Mouse (Mus musculus) erythroblast, adult 5-6 weeks (primary cell): Measurements from ENCODE around the gene Pim3. TPM values are rescaled to one million over a fixed set of nuclear protein-coding genes. Genes with fewer than 3 reads are reported as not detected.

Experiments
- ATAC-seq: replicated peaks from 2 replicates; pipeline ENCODE4 v1.8.0; 2016; ENCODE audit warnings: moderate number of reproducible peaks, mild to moderate bottlenecking, moderate TSS enrichment, inconsistent platforms; ENCODE audit not compliant: poor library complexity, low FRiP score, severe bottlenecking
- total RNA-seq, 2 experiments: library from RNA; stranded (forward) in 1 of 2; stranded (reverse) in 1 of 2; fragments of 150-400 nt in 1 of 2; fragments of 200-764, 138-1000 nt in 1 of 2; gene quantifications; 2 replicates each; pipeline versions ENCODE4 v1.2.3 to v1.2.4; 2015 to 2017; ENCODE audit warnings: low replicate concordance in 2 of 2

Pim3 gene
- total RNA-seq, 2 experiments from 2014 or later: 0.51 to 1.5 TPM

DNA sequence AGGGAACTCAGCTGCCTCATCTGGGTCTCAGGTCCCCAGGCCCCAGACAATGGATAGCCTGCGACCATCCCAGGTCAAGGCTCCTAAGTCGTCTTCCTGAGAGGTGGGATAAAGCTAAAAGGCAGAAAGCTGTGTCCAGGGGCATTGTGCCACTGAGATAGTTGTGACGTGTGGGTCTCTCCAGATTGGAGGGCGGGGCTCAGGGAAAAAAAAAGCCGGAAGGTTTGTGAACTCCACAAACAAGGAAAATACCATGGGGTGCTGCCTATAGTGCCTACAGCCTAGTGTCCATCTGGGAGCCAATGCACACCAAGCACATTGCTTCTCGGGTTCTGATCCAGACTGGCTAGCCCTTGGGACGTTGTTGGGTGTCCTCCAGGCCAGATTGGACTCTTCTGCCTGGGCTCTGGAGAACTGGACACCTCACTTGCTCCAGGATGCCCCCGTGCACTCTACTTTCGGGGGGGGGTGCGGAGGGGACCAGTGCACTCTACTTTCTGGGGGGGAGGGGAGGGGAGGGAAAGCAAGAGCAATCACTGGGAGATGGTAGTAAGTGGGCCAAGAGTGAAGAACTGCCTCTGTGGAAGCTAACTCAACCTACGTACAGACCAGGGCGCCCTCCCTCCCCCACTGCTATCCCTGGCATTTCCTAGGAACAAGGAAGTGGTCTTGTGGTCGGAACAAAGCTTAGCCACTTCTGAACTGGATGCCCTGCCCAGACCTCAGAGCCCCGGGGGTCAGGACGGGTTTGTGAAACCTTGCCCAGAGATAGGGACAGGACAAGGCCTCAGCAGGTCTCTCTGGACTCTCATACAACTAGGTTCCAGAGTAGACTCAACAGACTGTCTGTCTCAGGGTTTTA is 6.8 kb upstream of the Pim3 start:
- no peak for ATAC-seq

DNA sequence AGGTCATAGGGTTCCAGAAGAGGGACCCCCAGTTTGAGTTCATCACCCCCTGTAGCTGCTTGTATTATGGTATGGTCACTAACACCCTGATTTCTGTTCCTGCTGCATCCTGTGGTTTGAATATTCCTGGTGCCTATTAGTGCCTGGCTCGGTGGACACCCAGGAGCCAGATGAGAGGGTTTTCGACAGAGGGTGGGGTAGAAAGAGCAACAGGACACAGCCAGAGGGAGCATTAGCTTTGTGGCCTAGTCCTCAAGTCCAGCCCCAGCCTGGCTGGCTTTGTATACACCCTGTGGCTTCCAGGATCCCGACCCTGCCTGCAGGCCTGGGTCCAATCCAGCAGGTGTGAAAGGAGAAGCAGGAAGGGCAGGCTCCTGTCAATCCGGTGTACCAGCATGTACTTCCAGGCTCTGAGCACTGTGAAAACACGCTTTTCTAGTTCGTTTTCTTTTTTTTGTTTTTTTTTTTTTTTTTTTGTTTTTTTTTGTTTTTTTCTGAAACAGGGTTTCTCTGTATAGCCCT is 6.0 kb upstream of the Pim3 start:
- no peak for ATAC-seq

GRCm38 (mm10) chr15:88856613-88857012 is 5.4 kb upstream of the Pim3 start:
- ATAC-seq: no peak

DNA sequence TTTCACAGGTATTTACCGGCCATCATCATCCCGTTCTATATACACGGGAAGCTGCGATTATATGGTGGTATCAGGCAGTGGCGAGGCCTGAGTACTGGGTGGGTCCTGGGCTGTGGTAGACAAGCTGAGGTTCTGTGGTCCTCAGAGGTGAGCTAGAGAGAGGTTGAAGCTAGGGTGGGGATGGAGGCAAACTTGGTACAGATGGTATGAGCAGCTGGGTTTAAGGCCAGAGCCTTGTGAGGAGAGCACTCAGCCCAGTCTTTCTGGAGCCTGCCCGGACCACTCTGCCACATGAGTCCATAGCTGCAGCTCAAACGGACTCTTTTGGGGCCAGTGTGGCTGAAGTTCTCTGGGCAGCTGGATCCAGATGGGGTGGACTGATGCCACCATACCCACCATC is 4.6 kb upstream of the Pim3 start:
- ATAC-seq: no peak

- ATAC-seq: no peak
These were observed 3.8 kb upstream of the Pim3 start for GRCm38 (mm10) chr15:88858141-88858541.

GRCm38 (mm10) chr15:88858707-88859106 is 3.3 kb upstream of the Pim3 start:
- ATAC-seq: no peak

DNA sequence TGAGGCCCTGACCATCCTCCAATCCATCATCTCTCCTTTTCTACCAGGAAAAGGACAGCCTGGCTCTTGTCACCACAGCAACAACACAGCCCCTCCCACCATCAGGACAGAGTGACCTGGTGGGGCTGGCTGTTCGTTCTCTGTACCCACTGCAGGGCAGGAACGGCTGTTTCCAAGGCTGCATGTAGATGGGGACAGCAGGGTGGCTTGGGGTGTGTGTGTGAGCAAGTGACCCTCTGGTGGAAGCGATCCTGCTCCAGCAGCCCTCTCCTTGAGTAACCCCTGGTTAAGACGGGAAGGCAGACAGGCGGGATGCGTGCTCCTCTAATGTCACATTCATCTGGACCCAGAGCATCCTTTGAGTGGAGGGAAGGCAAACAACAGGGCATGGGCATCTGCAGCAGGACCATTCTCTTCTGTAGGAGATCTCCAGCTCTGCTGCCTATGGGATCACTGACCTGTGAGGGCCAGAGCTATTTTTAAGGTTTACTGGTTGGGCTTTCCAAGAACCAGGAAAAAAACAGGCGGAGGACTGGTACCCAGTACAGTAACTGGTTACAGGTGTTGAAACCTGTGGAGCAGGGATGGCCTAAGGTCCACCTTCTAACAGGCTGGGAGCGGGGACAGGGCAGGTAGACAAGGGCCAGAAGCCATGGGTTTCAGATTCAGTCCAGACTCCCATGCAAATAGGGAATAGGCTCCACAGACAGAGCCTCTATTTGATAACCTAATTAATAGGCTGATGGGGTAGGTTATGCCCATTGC is 2.6 kb upstream of the Pim3 start:
- ATAC-seq: no peak

DNA sequence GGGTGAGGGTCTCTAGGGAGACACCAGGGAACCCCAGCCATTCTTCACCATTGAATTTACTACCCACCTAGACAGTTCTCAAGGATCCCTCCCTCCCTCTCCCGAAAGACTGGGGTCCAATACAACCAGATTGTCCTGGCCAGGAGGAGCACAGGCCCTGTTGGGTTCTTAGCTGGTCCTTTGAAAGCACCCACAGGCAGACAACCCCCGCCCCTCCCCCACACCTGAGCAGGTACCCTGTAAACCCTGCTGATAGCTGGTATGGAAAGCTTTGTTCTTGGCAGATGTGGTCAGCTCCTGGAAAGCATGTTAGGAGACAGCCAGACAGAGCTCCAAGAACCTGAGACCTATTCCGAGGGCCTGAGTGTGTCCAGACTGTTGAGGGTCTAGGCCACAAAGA is 1.2 kb upstream of the Pim3 start:
- ATAC-seq: no peak

- no peak for ATAC-seq
These were observed 1.1 kb downstream of the Pim3 start for GRCm38 (mm10) chr15:88862881-88863694.

DNA sequence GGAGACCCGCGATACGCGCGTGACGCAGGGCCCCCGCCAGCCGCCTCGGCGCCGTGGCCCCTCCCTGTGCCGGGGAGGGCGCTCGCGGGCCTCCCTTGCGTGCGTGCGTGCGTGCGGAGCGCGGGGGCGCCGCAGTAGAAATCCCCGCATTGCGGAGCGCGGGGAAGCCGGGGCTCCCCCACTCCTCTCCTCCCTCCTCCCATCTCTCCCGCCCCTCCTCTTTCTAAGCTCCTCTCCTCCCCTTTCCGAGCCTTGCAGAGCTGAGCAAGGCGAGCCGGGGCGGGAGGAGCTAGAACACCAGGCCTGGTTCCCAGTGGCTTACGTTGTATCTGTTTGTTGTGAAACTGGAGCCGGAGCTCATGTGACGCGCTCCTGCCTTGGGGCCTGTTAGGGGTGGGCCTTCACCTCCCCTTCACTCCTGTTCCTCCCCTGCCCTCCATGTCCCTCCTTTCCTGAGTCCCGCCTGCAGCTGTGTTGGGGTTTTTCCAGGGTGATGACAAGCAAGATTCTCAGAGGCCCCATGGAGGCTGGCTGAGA is 1.8 kb downstream of the Pim3 start:
- no peak for ATAC-seq

DNA sequence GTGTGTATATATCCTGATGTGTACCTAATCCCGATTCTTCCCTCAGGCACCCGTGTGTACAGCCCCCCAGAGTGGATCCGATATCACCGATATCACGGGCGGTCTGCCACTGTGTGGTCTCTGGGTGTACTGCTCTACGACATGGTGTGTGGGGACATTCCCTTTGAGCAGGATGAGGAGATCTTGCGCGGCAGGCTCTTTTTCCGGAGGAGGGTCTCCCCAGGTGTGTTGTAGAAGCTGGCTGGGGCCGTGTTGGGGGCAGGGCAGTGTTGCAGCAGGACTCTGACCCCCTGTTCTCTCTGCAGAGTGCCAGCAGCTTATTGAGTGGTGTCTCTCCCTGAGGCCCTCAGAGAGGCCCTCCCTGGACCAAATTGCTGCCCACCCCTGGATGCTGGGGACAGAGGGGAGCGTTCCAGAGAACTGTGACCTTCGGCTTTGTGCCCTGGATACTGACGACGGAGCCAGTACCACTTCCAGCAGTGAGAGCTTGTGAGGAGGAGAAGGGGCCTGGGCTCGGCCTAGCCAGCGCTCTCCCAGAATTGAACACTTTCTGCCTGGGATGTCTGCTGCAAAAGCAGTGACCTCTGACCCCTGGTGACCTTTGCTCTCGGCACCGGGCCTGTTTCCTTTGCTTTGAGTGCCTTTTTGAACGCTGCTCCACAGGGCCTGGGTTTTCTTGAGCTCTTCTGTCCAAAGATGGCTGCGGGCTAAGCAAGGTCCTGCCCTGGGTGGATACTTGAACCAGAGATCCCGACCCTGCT is 2.5 kb downstream of the Pim3 start:
- no peak for ATAC-seq

- ATAC-seq: no peak
These were observed 3.1 kb downstream of the Pim3 start for GRCm38 (mm10) chr15:88865061-88865460.

GRCm38 (mm10) chr15:88865888-88866695 is 4.1 kb downstream of the Pim3 start:
- no peak for ATAC-seq

- no peak for ATAC-seq
These were observed 5.0 kb downstream of the Pim3 start for GRCm38 (mm10) chr15:88866934-88867356.

DNA sequence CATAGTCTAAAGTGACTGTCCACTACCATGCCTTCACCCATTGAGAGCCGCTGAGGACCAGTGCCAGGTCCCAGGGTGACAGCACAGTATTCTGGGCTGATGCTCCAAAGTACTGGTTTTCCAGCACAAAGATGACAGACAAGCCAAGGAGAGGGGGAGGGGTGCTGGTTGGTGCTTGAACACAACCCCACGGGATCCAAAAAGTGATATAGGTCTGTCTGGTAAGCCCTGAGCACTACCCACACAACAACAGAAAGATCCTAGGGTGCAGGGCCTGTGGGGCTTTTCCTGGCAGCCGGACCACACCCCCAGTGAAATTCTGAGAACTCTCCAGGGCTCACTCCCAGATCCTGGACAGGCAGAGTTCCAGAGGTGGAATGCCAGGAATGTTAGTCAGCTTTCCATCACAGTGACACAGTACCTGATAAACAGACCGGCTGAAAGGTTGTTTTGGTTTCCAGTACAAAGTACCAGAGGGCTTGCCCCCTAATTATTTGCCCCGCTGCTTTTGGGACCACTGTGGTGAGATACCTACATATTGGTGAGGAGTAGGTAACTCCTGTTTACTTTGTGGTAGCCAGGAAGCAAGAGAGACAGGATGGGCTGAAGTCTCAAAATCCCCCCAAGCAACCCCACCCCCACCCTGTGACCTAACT is 5.5 kb downstream of the Pim3 start:
- no peak for ATAC-seq

- ATAC-seq: no peak
These were observed 6.2 kb downstream of the Pim3 start for GRCm38 (mm10) chr15:88868024-88868742.
